Mouse (Mus musculus) forebrain, embryonic 13.5 days (tissue): ENCODE measurements at regions not wholly inside any gene's neighbourhood (a gene's known extent, or its start where the extent isn't known, plus 50 kb on each side); places are given as distances from the start of the nearest gene placed in this dataset.

ENCODE experiments used
- ATAC-seq: fragments of 200-750 bp; cut with Nextera tagmentation; 2 replicates; pipeline ENCODE4 v1.8.0; 2017
- H3K27ac ChIP-seq: fragments of 300-500 bp; sonication (generic); 2 replicates; pipeline ENCODE4 v1.5.1; 2015; ENCODE audit warnings: inconsistent platforms, mild to moderate bottlenecking, moderate library complexity
- H3K27me3 ChIP-seq: fragments of 300-500 bp; sonication (generic); 2 replicates; pipeline ENCODE4 v1.6.1; 2015; ENCODE audit warnings: mild to moderate bottlenecking, inconsistent platforms
- H3K36me3 ChIP-seq: fragments of 300-500 bp; sonication (generic); 2 replicates; pipeline ENCODE4 v1.6.1; 2015; ENCODE audit warnings: mild to moderate bottlenecking, inconsistent platforms; ENCODE audit not compliant: poor library complexity, severe bottlenecking
- H3K4me1 ChIP-seq: fragments of 300-500 bp; sonication (generic); 2 replicates; pipeline ENCODE4 v1.6.1; 2015; ENCODE audit warnings: inconsistent platforms
- H3K4me2 ChIP-seq: fragments of 300-500 bp; sonication (generic); 2 replicates; pipeline ENCODE4 v1.6.1; 2015; ENCODE audit warnings: inconsistent platforms, mild to moderate bottlenecking, moderate library complexity
- H3K4me3 ChIP-seq: fragments of 300-500 bp; sonication (generic); 2 replicates; pipeline ENCODE4 v1.5.1; 2015; ENCODE audit warnings: mild to moderate bottlenecking, inconsistent platforms
- H3K9ac ChIP-seq: fragments of 300-500 bp; sonication (generic); 2 replicates; pipeline ENCODE4 v1.6.1; 2015; ENCODE audit warnings: mild to moderate bottlenecking, inconsistent platforms
- H3K9me3 ChIP-seq: fragments of 300-500 bp; sonication (generic); replicated peaks from 2 replicates; pipeline ENCODE4 v1.6.1; 2016; ENCODE audit warnings: inconsistent platforms
- WGBS: fragments of 180-500 bp; shearing (Covaris S2); methylation state at CpG from one replicate; pipeline ENCODE4 v1.1.7; 2015; 5-methylcytosine and 5-hydroxymethylcytosine counted together

DNA sequence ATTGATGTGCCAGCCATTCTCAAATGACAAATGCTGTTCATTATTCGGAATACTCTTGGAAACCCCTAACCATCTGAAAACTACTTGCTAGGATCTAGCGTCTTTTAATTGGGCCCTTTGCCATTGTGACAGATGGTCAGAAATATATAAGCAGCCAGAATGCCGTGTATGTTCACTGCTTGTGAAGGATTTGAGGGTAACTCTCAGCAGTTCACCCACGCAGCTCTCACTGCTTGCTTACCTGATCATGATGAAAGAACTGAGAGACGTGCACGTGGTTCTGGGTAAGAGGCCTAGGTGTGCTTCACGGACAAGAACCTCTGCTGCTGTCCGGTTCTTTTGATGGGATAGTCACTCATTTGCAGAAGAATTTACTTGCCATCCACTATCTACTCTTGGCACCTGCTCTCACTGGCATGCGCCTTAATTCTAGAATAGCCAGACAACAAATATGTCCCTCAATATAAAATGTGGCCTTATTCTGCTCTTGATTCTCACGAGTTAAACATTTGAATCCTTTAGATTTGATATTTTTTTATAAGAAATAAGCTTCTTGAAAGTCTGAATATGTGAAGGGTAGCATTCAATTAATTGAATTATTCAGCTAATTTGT is 328.1 kb downstream of the Ptprc start:
- Histone ChIP-seq H3K4me2 (no peak overlapping the region), H3K4me3 (no peak overlapping the region), H3K4me1 (no peaks in the 10 kb centered on the region), H3K9me3 (no peaks in the 10 kb centered on the region), H3K36me3 (no peaks in the 10 kb centered on the region), H3K27me3 (no peaks in the 10 kb centered on the region), H3K27ac (peak overlapping the region; percentile 62), H3K9ac (no peak overlapping the region)
- WGBS = 73% methylated on average over 10 of the region's 10 CpGs
- peak; percentile 90 for ATAC-seq

DNA sequence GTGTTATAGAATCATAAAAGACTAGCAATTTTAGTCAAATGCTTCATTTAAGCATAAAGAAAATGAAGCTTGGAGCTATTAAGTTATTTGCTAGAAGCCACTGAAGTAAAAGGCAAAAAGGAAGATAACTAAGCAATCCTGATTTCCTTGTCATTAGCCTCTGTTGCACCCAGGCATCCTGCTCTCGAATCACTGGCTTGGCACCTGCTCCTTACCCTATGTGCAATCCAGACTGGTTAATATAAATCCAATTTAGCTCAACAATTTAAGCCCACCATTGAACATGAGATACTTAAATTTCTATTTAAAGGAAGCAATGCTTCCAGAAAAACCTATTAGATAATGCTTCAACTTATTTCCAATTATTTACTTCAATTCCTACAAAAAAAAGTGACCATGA is 328.7 kb downstream of the Ptprc start:
- no peaks in the 10 kb centered on the region for H3K27me3 ChIP-seq
- H3K36me3 ChIP-seq = no peaks in the 10 kb centered on the region
- H3K4me2 ChIP-seq = no peak overlapping the region
- WGBS = 59% methylated on average over 1 of the region's 1 CpGs
- no peak overlapping the region for H3K4me3 ChIP-seq
- no peaks in the 10 kb centered on the region for H3K9me3 ChIP-seq
- H3K4me1 ChIP-seq = no peaks in the 10 kb centered on the region
- peak; percentile 78 for ATAC-seq
- no peak overlapping the region; the same call in 1 of the 2 replicates for H3K27ac ChIP-seq
- no peak overlapping the region for H3K9ac ChIP-seq

DNA sequence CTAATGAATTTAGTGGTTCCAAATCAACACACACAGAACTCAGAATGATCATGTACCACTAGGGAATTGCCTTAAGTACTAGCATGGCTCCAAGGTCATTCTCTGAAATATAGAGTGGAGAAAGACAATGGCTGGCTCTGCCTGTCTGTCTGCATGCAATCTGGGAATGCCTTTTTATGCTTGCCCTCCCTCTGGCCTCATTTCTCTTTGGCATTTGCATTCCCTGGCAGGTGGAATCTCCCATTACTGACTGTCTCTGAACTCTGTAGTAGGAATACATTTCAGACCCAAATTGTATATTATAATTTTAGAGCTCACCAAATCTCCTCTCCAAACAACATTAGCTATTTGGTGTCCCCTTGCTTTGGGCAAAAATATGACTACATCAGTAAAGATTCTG is 335.0 kb downstream of the Ptprc start:
- Histone ChIP-seq H3K4me1 (peaks cover 22% of the 10 kb centered on the region; the same call in 1 of the 2 replicates), H3K36me3 (no peaks in the 10 kb centered on the region), H3K27me3 (no peaks in the 10 kb centered on the region), H3K4me2 (no peak overlapping the region), H3K4me3 (no peak overlapping the region), H3K9ac (no peak overlapping the region), H3K27ac (no peak overlapping the region), H3K9me3 (no peaks in the 10 kb centered on the region)
- ATAC-seq = no peak

DNA sequence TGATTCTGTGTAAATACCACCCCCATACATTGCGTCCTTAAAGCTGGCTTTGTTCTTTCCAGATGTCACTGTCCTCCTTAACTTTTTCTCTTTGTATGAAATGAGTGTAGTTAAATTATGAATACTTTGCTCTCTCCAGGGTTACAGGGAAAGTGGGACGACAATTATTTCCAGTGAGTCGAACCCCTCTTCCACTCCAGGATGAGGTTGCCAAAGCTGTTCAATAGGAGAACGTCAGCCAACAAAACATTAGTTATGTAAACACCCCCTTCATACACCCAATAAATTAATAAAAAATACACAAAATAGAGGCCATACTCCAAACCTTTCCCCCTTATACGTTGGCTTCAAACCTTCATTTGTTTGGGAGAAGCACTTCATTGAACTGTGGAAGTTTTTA is 335.8 kb downstream of the Ptprc start:
- no peak overlapping the region for H3K4me2 ChIP-seq
- H3K9ac ChIP-seq = no peak overlapping the region
- no peak overlapping the region for H3K27ac ChIP-seq
- H3K36me3 ChIP-seq = no peaks in the 10 kb centered on the region
- no peak overlapping the region for H3K4me3 ChIP-seq
- ATAC-seq = no peak
- H3K27me3 ChIP-seq = no peaks in the 10 kb centered on the region
- H3K4me1 ChIP-seq = peaks cover 22% of the 10 kb centered on the region; the same call in 1 of the 2 replicates
- no peaks in the 10 kb centered on the region for H3K9me3 ChIP-seq
- WGBS = 58% methylated on average over 5 of the region's 5 CpGs

DNA sequence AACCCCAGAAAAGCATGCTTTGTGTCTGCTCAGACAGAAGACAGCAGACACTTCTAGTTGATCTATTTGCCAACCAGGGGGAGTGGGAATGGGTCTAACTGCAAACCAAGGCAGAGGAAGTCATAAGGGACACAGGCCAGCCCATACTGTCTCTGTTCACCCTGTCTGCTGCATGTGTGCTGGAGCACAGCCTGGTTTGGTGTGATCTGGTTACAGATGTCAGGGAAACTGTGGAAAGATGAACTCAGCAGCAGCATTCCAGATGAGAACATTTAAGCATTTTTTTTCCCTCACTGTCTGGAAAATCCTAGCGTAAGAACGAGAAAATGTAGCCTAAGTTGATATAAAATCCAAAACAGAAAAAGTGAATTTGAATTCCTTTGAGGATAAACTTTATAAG is 336.2 kb downstream of the Ptprc start:
- no peaks in the 10 kb centered on the region for H3K9me3 ChIP-seq
- H3K4me1 ChIP-seq = peaks cover 22% of the 10 kb centered on the region; the same call in 1 of the 2 replicates
- no peaks in the 10 kb centered on the region for H3K36me3 ChIP-seq
- no peaks in the 10 kb centered on the region for H3K27me3 ChIP-seq
- ATAC-seq = 0 out of 2 replicates have a peak, but pooled peaks have one; percentile 10
- H3K9ac ChIP-seq = no peak overlapping the region
- H3K4me2 ChIP-seq = no peak overlapping the region
- no peak overlapping the region for H3K4me3 ChIP-seq
- WGBS = 77% methylated on average over 2 of the region's 2 CpGs
- peak overlapping the region; percentile 65 for H3K27ac ChIP-seq

DNA sequence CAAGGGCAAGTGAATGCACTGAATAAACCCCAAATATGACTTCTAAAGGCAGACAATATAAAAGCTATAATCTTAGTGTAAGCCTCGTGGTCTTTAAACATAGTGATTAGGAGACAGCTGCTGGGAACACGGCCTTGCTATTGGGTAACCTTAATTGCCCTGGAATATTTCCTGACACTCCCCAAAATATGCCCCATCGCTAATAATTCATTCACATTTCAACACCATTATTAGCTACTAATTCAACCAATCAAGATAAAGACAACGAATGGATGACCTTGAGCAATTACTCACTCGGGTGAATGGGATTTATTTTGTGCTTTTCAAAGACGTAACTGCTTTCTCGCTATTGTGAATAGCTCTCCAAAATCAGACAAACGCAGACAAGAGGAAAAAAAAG is 337.2 kb downstream of the Ptprc start:
- peak; percentile 90 for ATAC-seq

DNA sequence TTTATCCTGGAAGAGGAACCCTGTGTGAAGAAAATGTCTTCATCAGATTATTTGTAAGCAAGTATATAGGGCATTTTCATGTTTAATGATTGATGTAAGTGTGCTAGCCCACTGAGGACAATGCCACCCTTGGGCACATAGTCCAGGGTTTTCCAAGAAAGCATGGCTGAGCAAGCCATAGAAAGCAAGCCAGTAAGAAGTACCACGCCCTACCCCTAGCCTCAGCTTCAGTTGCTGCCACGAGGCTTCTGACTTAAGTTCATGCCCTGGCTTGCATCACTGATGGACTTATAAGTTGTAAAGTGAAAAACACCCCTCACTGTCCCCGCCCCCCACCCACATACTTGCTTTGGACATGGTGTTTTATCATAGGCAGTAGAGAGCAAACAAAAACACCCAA is 342.0 kb downstream of the Ptprc start:
- WGBS = 87% methylated on average over 3 of the region's 3 CpGs
- ATAC-seq = no peak
- Histone ChIP-seq H3K4me2 (no peak overlapping the region), H3K9ac (no peak overlapping the region), H3K9me3 (no peaks in the 10 kb centered on the region), H3K4me3 (no peak overlapping the region), H3K4me1 (peaks cover 11% of the 10 kb centered on the region; the same call in 1 of the 2 replicates), H3K27ac (no peak overlapping the region), H3K36me3 (no peaks in the 10 kb centered on the region), H3K27me3 (no peaks in the 10 kb centered on the region)

More for the DNA sequence above, 337.2 kb downstream of the Ptprc start:
- WGBS = 4% methylated on average over 8 of the region's 8 CpGs
- H3K27ac ChIP-seq = no peak overlapping the region
- no peaks in the 10 kb centered on the region for H3K27me3 ChIP-seq
- H3K4me3 ChIP-seq = no peak overlapping the region
- H3K9me3 ChIP-seq = no peaks in the 10 kb centered on the region
- no peaks in the 10 kb centered on the region for H3K36me3 ChIP-seq
- peaks cover 22% of the 10 kb centered on the region; the same call in 1 of the 2 replicates for H3K4me1 ChIP-seq
- H3K4me2 ChIP-seq = no peak overlapping the region
- H3K9ac ChIP-seq = no peak overlapping the region

DNA sequence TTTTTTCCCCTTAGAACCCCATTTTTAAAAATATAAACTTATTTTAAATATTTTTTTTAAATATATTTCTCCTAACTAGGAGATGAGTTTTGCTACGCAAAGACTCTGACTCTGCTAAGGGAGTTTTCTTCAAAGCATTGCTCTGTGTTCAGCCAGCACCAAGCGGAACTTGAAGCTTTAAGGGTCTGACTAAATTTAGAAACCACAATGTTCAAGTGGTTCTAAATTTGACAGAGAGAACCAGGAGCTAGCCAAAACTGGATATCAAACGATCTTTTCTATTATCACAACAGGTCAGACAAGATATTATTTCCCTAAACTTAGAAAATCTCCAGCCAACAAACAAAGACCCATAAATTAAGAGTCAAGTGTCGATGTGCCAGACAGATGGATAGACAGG is 344.2 kb downstream of the Ptprc start:
- Histone ChIP-seq H3K4me1 (no peaks in the 10 kb centered on the region), H3K4me3 (no peak overlapping the region), H3K36me3 (no peaks in the 10 kb centered on the region), H3K9me3 (no peaks in the 10 kb centered on the region), H3K9ac (no peak overlapping the region), H3K4me2 (no peak overlapping the region), H3K27me3 (no peaks in the 10 kb centered on the region), H3K27ac (no peak overlapping the region)
- no peak for ATAC-seq
- 85% methylated on average over 4 of the region's 4 CpGs for WGBS

DNA sequence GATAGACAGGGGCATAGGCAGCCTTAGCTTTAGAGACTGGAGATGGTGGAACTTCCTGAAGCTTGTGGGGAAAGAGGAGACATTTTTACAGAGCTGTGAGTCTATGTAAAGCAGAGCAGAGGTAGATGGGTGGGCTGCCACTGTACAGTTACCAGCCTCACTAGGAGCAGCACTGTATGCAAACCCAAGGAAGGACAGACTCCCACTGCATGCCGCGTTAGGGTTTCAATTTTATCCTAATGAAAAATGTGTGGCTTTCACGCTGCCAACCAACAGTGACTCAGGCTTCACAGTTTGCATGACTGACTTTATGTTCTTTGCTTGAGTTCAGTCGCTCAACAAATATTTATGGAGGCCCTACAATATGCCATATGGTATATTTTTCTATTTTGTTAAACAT is 348.1 kb downstream of the Ptprc start:
- no peaks in the 10 kb centered on the region for H3K9me3 ChIP-seq
- ATAC-seq = no peak
- H3K36me3 ChIP-seq = no peaks in the 10 kb centered on the region
- 86% methylated on average over 4 of the region's 4 CpGs for WGBS
- no peak overlapping the region for H3K9ac ChIP-seq
- no peaks in the 10 kb centered on the region for H3K27me3 ChIP-seq
- no peak overlapping the region for H3K4me2 ChIP-seq
- no peak overlapping the region for H3K27ac ChIP-seq
- H3K4me3 ChIP-seq = no peak overlapping the region
- no peaks in the 10 kb centered on the region for H3K4me1 ChIP-seq

DNA sequence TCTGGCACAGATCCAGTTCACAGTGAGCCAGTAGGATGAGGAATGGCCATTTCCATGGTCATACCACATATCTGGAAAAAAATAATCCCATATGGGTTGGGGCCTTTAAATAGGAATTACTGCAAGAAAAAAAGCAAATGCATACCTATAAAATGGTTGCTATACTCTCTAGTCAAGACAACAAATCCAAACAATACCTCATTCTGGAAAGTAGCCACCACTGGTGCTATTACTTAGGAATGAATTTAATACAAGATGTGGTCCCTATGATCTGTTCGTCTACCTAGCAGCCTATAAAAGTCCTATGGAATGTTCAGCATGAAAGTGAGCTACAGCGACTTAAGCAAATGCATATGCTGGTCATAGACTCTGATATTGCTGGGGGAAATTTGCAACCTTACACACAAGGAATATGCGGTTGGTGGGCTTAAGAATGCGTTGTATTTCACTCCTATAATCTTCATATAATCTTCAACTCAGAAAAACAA is 360.1 kb downstream of the Ptprc start:
- H3K4me3 ChIP-seq = no peak overlapping the region
- H3K4me1 ChIP-seq = no peaks in the 10 kb centered on the region
- no peak for ATAC-seq
- H3K9ac ChIP-seq = no peak overlapping the region
- no peaks in the 10 kb centered on the region for H3K27me3 ChIP-seq
- H3K36me3 ChIP-seq = no peaks in the 10 kb centered on the region
- no peak overlapping the region for H3K27ac ChIP-seq
- no peak overlapping the region for H3K4me2 ChIP-seq
- 88% methylated on average over 4 of the region's 4 CpGs for WGBS
- H3K9me3 ChIP-seq = no peaks in the 10 kb centered on the region

DNA sequence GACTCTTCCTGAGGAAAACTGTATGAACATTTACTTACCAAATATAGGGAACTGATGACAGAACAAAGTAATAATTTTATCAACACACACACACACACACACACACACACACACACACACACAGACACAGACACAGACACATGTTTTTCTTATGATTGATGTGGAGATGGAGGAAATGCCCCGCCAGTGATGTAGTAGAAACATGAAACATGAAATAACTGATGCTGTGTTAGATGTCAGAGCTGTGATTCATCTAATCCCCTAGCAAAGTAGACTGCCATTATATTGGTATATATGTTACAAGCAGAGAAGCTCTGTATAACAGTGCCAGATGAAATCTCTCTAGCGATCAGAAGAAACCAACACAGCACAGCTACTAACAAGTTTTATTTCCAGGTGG is 361.0 kb downstream of the Ptprc start:
- WGBS = 89% methylated on average over 2 of the region's 2 CpGs

DNA sequence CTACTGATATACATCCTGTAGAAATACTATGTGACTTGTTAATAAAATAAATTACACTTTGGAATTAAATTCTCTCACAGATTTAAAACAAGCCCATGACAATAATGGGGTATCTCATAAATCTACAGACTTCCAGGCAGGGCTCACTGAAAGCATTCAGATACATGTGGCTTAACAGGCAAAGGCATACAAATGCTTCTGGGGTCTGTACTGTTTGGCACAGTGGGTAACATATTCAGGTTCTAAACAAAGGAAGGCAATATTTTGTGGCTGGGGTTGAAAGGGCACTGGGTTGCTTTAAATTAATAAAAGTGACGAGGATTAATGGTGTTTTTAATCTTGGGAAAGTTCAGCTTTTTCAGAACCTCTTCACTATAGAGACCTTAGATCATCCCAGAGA is 361.8 kb downstream of the Ptprc start:
- Histone ChIP-seq H3K36me3 (no peaks in the 10 kb centered on the region), H3K9me3 (no peaks in the 10 kb centered on the region), H3K4me1 (no peaks in the 10 kb centered on the region), H3K4me3 (no peak overlapping the region), H3K9ac (no peak overlapping the region), H3K27ac (no peak overlapping the region), H3K27me3 (no peaks in the 10 kb centered on the region), H3K4me2 (no peak overlapping the region)
- WGBS = 38% methylated on average over 1 of the region's 1 CpGs
- ATAC-seq = no peak

More for the DNA sequence above, 361.0 kb downstream of the Ptprc start:
- H3K9ac ChIP-seq = no peak overlapping the region
- no peaks in the 10 kb centered on the region for H3K36me3 ChIP-seq
- no peak for ATAC-seq
- no peak overlapping the region for H3K4me2 ChIP-seq
- no peaks in the 10 kb centered on the region for H3K4me1 ChIP-seq
- no peak overlapping the region for H3K27ac ChIP-seq
- H3K9me3 ChIP-seq = no peaks in the 10 kb centered on the region
- H3K27me3 ChIP-seq = no peaks in the 10 kb centered on the region
- no peak overlapping the region for H3K4me3 ChIP-seq

DNA sequence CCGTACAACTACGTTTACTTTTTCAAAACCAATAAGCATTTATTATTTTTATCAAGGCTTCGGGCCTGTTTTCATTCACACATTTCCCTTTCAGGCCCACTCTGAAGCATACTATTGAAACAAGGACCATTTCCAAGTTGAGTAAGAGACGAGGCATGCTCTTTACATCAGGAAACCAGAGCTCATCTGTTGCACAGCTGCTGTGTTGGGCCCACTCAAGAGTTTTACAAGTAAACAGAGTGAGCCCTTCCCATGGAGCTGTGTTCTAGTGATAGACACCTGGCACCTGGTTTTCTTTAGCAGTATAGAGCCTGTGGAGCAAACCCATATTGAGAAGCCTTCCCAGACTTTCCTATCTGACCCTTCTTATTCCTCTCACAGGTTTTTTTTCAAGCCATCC is 363.5 kb downstream of the Ptprc start:
- WGBS = 93% methylated on average over 4 of the region's 4 CpGs
- H3K9me3 ChIP-seq = no peaks in the 10 kb centered on the region
- H3K9ac ChIP-seq = no peak overlapping the region
- no peaks in the 10 kb centered on the region for H3K27me3 ChIP-seq
- H3K4me3 ChIP-seq = no peak overlapping the region
- H3K36me3 ChIP-seq = no peaks in the 10 kb centered on the region
- no peaks in the 10 kb centered on the region for H3K4me1 ChIP-seq
- H3K27ac ChIP-seq = no peak overlapping the region
- H3K4me2 ChIP-seq = no peak overlapping the region
- ATAC-seq = no peak
